Mouse (Mus musculus) MEL (cell line): ENCODE data around the gene Asic3. TPM values are rescaled to one million over a fixed set of nuclear protein-coding genes. Genes with fewer than 3 reads are reported as not detected.

ENCODE experiments used
- DNase-seq: peaks from one replicate; pipeline ENCODE4 v3.0.0; 2011; ENCODE audit warnings: low read depth, low spot score
- H3K27ac ChIP-seq: 2 replicates; pipeline ENCODE4 v1.5.1; 2012; ENCODE audit warnings: low read depth, mild to moderate bottlenecking, control low read depth, low read length, moderate library complexity; ENCODE audit not compliant: control insufficient read depth
- H3K27me3 ChIP-seq, 2 experiments: fragments of 150-350 bp in 1 of 2; sonication (generic) in 1 of 2; 2 replicates each; pipeline ENCODE4 v1.6.1; 2012; ENCODE audit warnings: low read length in 2 of 2, mild to moderate bottlenecking in 2 of 2, improper control_type of control experiment in 1 of 2, moderate library complexity in 1 of 2; ENCODE audit not compliant: insufficient read depth in 2 of 2, control insufficient read depth in 1 of 2
- H3K36me3 ChIP-seq, 2 experiments: 2 replicates each; pipeline ENCODE4 v1.6.1; 2012 to 2014; ENCODE audit warnings: low read length in 2 of 2, improper control_type of control experiment in 1 of 2, inconsistent platforms in 1 of 2, mild to moderate bottlenecking in 1 of 2; ENCODE audit not compliant: insufficient read depth in 2 of 2, control insufficient read depth in 1 of 2
- H3K4me1 ChIP-seq, 2 experiments: fragments of 150-350 bp in 1 of 2; sonication (generic) in 1 of 2; 2 replicates each; pipeline ENCODE4 v1.6.1; 2012; ENCODE audit warnings: low read length in 2 of 2, improper control_type of control experiment in 1 of 2, mild to moderate bottlenecking in 1 of 2; ENCODE audit not compliant: insufficient read depth in 2 of 2, control insufficient read depth in 1 of 2
- H3K4me3 ChIP-seq, 2 experiments: fragments of 150-350 bp in 1 of 2; sonication (generic) in 1 of 2; 2 replicates each; pipeline ENCODE4 v1.5.1; 2012; ENCODE audit warnings: low read depth in 2 of 2, low read length in 2 of 2, mild to moderate bottlenecking in 2 of 2, moderate library complexity in 2 of 2, control low read depth in 1 of 2, improper control_type of control experiment in 1 of 2; ENCODE audit not compliant: control insufficient read depth in 1 of 2, insufficient read depth in 1 of 2
- H3K79me2 ChIP-seq: 2 replicates; pipeline ENCODE4 v1.6.1; 2012; ENCODE audit warnings: mild to moderate bottlenecking, low read length, moderate library complexity; ENCODE audit not compliant: control insufficient read depth, poor library complexity, insufficient read depth
- H3K9ac ChIP-seq: 2 replicates; pipeline ENCODE4 v1.6.1; 2012; ENCODE audit warnings: low read depth, mild to moderate bottlenecking, control low read depth, low read length, moderate library complexity; ENCODE audit not compliant: control insufficient read depth, poor library complexity, severe bottlenecking
- H3K9me3 ChIP-seq: fragments of 150-350 bp; sonication (generic); replicated peaks from 2 replicates; pipeline ENCODE4 v1.6.1; 2012; ENCODE audit warnings: mild to moderate bottlenecking, low read length, improper control_type of control experiment, moderate library complexity; ENCODE audit not compliant: insufficient read depth
- BHLHE40 ChIP-seq: IDR thresholded peaks from 2 replicates; pipeline ENCODE4 v1.6.1; 2012; ENCODE audit warnings: low read depth, mild to moderate bottlenecking, inconsistent platforms, low read length, improper control_type of control experiment, borderline replicate concordance
- E2F4 ChIP-seq: IDR thresholded peaks from 2 replicates; pipeline ENCODE4 v1.6.1; 2011; ENCODE audit warnings: low read depth, low read length, improper control_type of control experiment, borderline replicate concordance
- ELF1 ChIP-seq: IDR thresholded peaks from 2 replicates; pipeline ENCODE4 v1.6.1; 2014; ENCODE audit warnings: low read depth, mild to moderate bottlenecking, inconsistent platforms, low read length, improper control_type of control experiment, moderate library complexity
- ETS1 ChIP-seq: IDR thresholded peaks from 2 replicates; pipeline ENCODE4 v1.6.1; 2012; ENCODE audit warnings: low read depth, mild to moderate bottlenecking, inconsistent platforms, low read length, improper control_type of control experiment, moderate library complexity
- HCFC1 ChIP-seq: IDR thresholded peaks from 2 replicates; pipeline ENCODE4 v1.6.1; 2012; ENCODE audit warnings: low read depth, mild to moderate bottlenecking, inconsistent platforms, low read length, improper control_type of control experiment, moderate library complexity
- JUND ChIP-seq: IDR thresholded peaks from 2 replicates; pipeline ENCODE4 v1.6.1; 2011; ENCODE audit warnings: low read depth, mild to moderate bottlenecking, improper control_type of control experiment, low read length
- KAT2A ChIP-seq: conservative IDR thresholded peaks from 2 replicates; pipeline ENCODE4 v1.6.1; 2012; ENCODE audit warnings: low read depth, low read length, improper control_type of control experiment, inconsistent platforms
- MAX ChIP-seq: IDR thresholded peaks from 2 replicates; pipeline ENCODE4 v1.6.1; 2011; ENCODE audit warnings: low read length, improper control_type of control experiment
- MAZ ChIP-seq: IDR thresholded peaks from 2 replicates; pipeline ENCODE4 v1.6.1; 2012; ENCODE audit warnings: low read depth, mild to moderate bottlenecking, inconsistent platforms, low read length, improper control_type of control experiment
- MXI1 ChIP-seq: IDR thresholded peaks from 2 replicates; pipeline ENCODE4 v1.6.1; 2011; ENCODE audit warnings: mild to moderate bottlenecking, low read depth, low read length, improper control_type of control experiment
- MYB ChIP-seq: IDR thresholded peaks from 2 replicates; pipeline ENCODE4 v1.6.1; 2011; ENCODE audit warnings: mild to moderate bottlenecking, low read depth, low read length, improper control_type of control experiment
- MYC ChIP-seq: IDR thresholded peaks from 2 replicates; pipeline ENCODE4 v1.6.1; 2011; ENCODE audit warnings: low read depth, mild to moderate bottlenecking, low read length, improper control_type of control experiment, moderate library complexity
- NRF1 ChIP-seq: IDR thresholded peaks from 2 replicates; pipeline ENCODE4 v1.6.1; 2014; ENCODE audit warnings: low read depth, mild to moderate bottlenecking, inconsistent platforms, low read length, improper control_type of control experiment, moderate library complexity; ENCODE audit not compliant: poor library complexity, insufficient read depth, severe bottlenecking
- POLR2A ChIP-seq, 2 experiments: IDR thresholded peaks; 2 replicates each; pipeline ENCODE4 v1.6.1; 2011 to 2012; ENCODE audit warnings: low read length in 2 of 2, mild to moderate bottlenecking in 2 of 2, control low read depth in 1 of 2, improper control_type of control experiment in 1 of 2, low read depth in 1 of 2, moderate library complexity in 1 of 2; ENCODE audit not compliant: control insufficient read depth in 1 of 2, insufficient read depth in 1 of 2, poor library complexity in 1 of 2
- SIN3A ChIP-seq: IDR thresholded peaks from 2 replicates; pipeline ENCODE4 v1.6.1; 2012; ENCODE audit warnings: low read length, improper control_type of control experiment, inconsistent platforms
- SMC3 ChIP-seq: IDR thresholded peaks from 2 replicates; pipeline ENCODE4 v1.6.1; 2011; ENCODE audit warnings: low read depth, low read length, improper control_type of control experiment
- TAL1 ChIP-seq: IDR thresholded peaks from 2 replicates; pipeline ENCODE4 v1.6.1; 2012; ENCODE audit warnings: mild to moderate bottlenecking, inconsistent platforms, low read length, moderate library complexity, mixed read lengths
- TBP ChIP-seq: IDR thresholded peaks from 2 replicates; pipeline ENCODE4 v1.8.0; 2011; ENCODE audit warnings: low read depth, low read length, improper control_type of control experiment
- TCF12 ChIP-seq: IDR thresholded peaks from 2 replicates; pipeline ENCODE4 v1.6.1; 2014; ENCODE audit warnings: low read depth, mild to moderate bottlenecking, inconsistent platforms, low read length, improper control_type of control experiment, moderate library complexity
- USF1 ChIP-seq: IDR thresholded peaks from 2 replicates; pipeline ENCODE4 v1.6.1; 2014; ENCODE audit warnings: low read depth, mild to moderate bottlenecking, inconsistent platforms, low read length, improper control_type of control experiment, moderate library complexity
- USF2 ChIP-seq, 2 experiments: IDR thresholded peaks; 2 replicates each; pipeline ENCODE4 v1.6.1; 2011 to 2012; ENCODE audit warnings: improper control_type of control experiment in 2 of 2, low read length in 2 of 2, borderline replicate concordance in 1 of 2, inconsistent platforms in 1 of 2, low read depth in 1 of 2, mild to moderate bottlenecking in 1 of 2; ENCODE audit not compliant: insufficient read depth in 1 of 2
- polyA plus RNA-seq, 2 experiments: library from polyadenylated mRNA; stranded (reverse) in 1 of 2; unstranded in 1 of 2; fragments of >175 nt in 1 of 2; fragments of >200 nt in 1 of 2; gene quantifications; 2 replicates each; pipeline versions ENCODE4 v1.2.1 to v1.2.4; 2012; ENCODE audit warnings: low replicate concordance in 2 of 2, low read depth in 1 of 2; ENCODE audit not compliant: insufficient read length in 2 of 2, insufficient read depth in 1 of 2, missing spikeins in 1 of 2
- total RNA-seq: library from RNA; depleted of rRNA; stranded (reverse); fragments of 300-350 nt; gene quantifications from 2 replicates; pipeline ENCODE4 v1.2.3, GENCODE M21; 2012

Asic3 gene
- total and polyA plus RNA-seq, 3 experiments, result 0.04 to 0.35 TPM; not detected in 1

- Histone ChIP-seq H3K79me2 (peaks cover 27% of the 10 kb centered on the region), H3K9me3 (no peaks in the 10 kb centered on the region), H3K4me3 (peak within 1 kb of the TSS; percentile 49 to 66), H3K9ac (peak within 1 kb of the TSS; percentile 65), H3K27ac (no peak within 1 kb of the TSS), H3K36me3 (peaks cover 0 to 24% of the 10 kb centered on the region in 2 experiments; a peak in 2 of 4 replicates), H3K27me3 (no peaks in the 10 kb centered on the region), H3K4me1 (peaks cover 6 to 18% of the 10 kb centered on the region in 2 experiments)
- TF ChIP-seq TCF12, result no peak; the same call in 1 of the 2 replicates
- no peak for TF ChIP-seq MYB
- peak; percentile 38 to 76 for TF ChIP-seq POLR2A (IDR thresholded peaks at IDR 0.05; ENCODE audit: control insufficient read depth in 1 of 2, insufficient read depth in 1 of 2, low read depth in 1 of 2, low read length in 2 of 2, poor library complexity in 1 of 2)
- TF ChIP-seq ELF1, result peak; percentile 98
- no peak for TF ChIP-seq JUND
- peak; percentile 65 for TF ChIP-seq ETS1
- TF ChIP-seq NRF1, result 0 out of 2 replicates have a peak, but pooled peaks have one; percentile 41
- peak; percentile 82; the same call in 1 of the 2 replicates for TF ChIP-seq BHLHE40
- peak; percentile 87 for TF ChIP-seq KAT2A
- TF ChIP-seq USF2 (IDR thresholded peaks at IDR 0.05; ENCODE audit: borderline replicate concordance in 1 of 2, insufficient read depth in 1 of 2, low read depth in 1 of 2, low read length in 2 of 2), result no peak
- TF ChIP-seq SMC3, result no peak
- TF ChIP-seq MXI1, result peak; percentile 99
- TF ChIP-seq SIN3A, result peak; percentile 97
- TF ChIP-seq USF1, result peak; percentile 86
- TF ChIP-seq MYC, result peak; percentile 92
- TF ChIP-seq E2F4, result peak; percentile 75; the same call in 1 of the 2 replicates
- TF ChIP-seq TBP, result peak; percentile 65; the same call in 1 of the 2 replicates
- peak; percentile 93 for TF ChIP-seq MAX
- TF ChIP-seq HCFC1, result peak; percentile 99
- TF ChIP-seq MAZ, result peak; percentile 44; the same call in 1 of the 2 replicates
- peak; percentile 31 for TF ChIP-seq TAL1
- peak; percentile 97 for DNase-seq
Observed at GRCm38 (mm10) chr5:24447624-24448298, 34.6 kb downstream of the Asic3 start, which contains the start of gene Tmub1. TSS of gene Tmub1 (minus strand) at chr5:24447854.
